Mouse (Mus musculus) naive thymus-derived CD4-positive, alpha-beta T cell, adult 2 months (primary cell): ENCODE data around the gene B3galt1.

Source experiments
- DNase-seq: peaks from one replicate; pipeline ENCODE4 v3.0.0-alpha.2; 2011; ENCODE audit warnings: low read depth

The B3galt1 gene

GRCm38 (mm10) chr2:67730771-67731170 lies 165.1 kb downstream of the B3galt1 start:
- DNase-seq: no peak

- no peak for DNase-seq
These were observed 185.9 kb downstream of the B3galt1 start for GRCm38 (mm10) chr2:67751585-67751984.

GRCm38 (mm10) chr2:67756507-67756906 lies 190.8 kb downstream of the B3galt1 start:
- no peak for DNase-seq

GRCm38 (mm10) chr2:67787536-67787935 lies 221.9 kb downstream of the B3galt1 start:
- no peak for DNase-seq

- no peak for DNase-seq
These were observed 231.9 kb downstream of the B3galt1 start for GRCm38 (mm10) chr2:67797561-67797960.

- no peak for DNase-seq
These were observed 234.3 kb downstream of the B3galt1 start for GRCm38 (mm10) chr2:67799981-67800380.

- no peak for DNase-seq
These were observed 250.5 kb downstream of the B3galt1 start for GRCm38 (mm10) chr2:67816149-67816548.

GRCm38 (mm10) chr2:67818014-67818413 lies 252.3 kb downstream of the B3galt1 start:
- no peak for DNase-seq

GRCm38 (mm10) chr2:67822360-67822759 lies 256.7 kb downstream of the B3galt1 start:
- no peak for DNase-seq

GRCm38 (mm10) chr2:67827697-67828096 lies 262.0 kb downstream of the B3galt1 start:
- DNase-seq: no peak

GRCm38 (mm10) chr2:67829055-67829915 lies 263.6 kb downstream of the B3galt1 start:
- DNase-seq: no peak

GRCm38 (mm10) chr2:67847806-67848205 lies 282.1 kb downstream of the B3galt1 start:
- DNase-seq: no peak

GRCm38 (mm10) chr2:67850725-67851124 lies 285.1 kb downstream of the B3galt1 start:
- DNase-seq: no peak

GRCm38 (mm10) chr2:67858340-67858739 lies 292.7 kb downstream of the B3galt1 start:
- DNase-seq: no peak

GRCm38 (mm10) chr2:67859004-67859403 lies 293.3 kb downstream of the B3galt1 start:
- DNase-seq: no peak

- DNase-seq: no peak
These were observed 307.7 kb downstream of the B3galt1 start for GRCm38 (mm10) chr2:67873368-67873767.

GRCm38 (mm10) chr2:67879836-67880235 lies 314.2 kb downstream of the B3galt1 start:
- no peak for DNase-seq

GRCm38 (mm10) chr2:67881713-67882281 lies 316.1 kb downstream of the B3galt1 start:
- no peak for DNase-seq

- DNase-seq: no peak
These were observed 332.5 kb downstream of the B3galt1 start for GRCm38 (mm10) chr2:67897956-67898689.

- no peak for DNase-seq
These were observed 335.9 kb downstream of the B3galt1 start for GRCm38 (mm10) chr2:67901574-67901973.

- DNase-seq: no peak
These were observed 337.1 kb downstream of the B3galt1 start for GRCm38 (mm10) chr2:67902651-67903292.

GRCm38 (mm10) chr2:67903769-67904168 lies 338.1 kb downstream of the B3galt1 start:
- no peak for DNase-seq
